Mouse (Mus musculus) midbrain, embryonic 16.5 days (tissue): ENCODE results near the gene Sla2. TPM values are rescaled to one million over a fixed set of nuclear protein-coding genes. Genes with fewer than 3 reads are reported as not detected.
A peak's percentile ranks its signal among the peaks of the same experiment; 100 is the strongest.
"Not testable (repeated sequence)": the region's sequence is repeated elsewhere in the genome, so short reads cannot be mapped to it uniquely, and the experiment has no call there.

Experiments used
- ATAC-seq: fragments of 200-750 bp; cut with Nextera tagmentation; 2 replicates; pipeline ENCODE4 v1.8.0; 2017; ENCODE audit warnings: moderate TSS enrichment
- H3K27ac ChIP-seq: fragments of 300-500 bp; sonication (generic); 2 replicates; pipeline ENCODE4 v1.5.1; 2014; ENCODE audit warnings: mild to moderate bottlenecking, low read length, mixed read lengths
- H3K27me3 ChIP-seq: fragments of 300-500 bp; sonication (generic); 2 replicates; pipeline ENCODE4 v1.6.1; 2014; ENCODE audit warnings: low read depth, low read length, mixed read lengths; ENCODE audit not compliant: control insufficient read depth, insufficient read depth
- H3K36me3 ChIP-seq: fragments of 300-500 bp; sonication (generic); 2 replicates; pipeline ENCODE4 v1.6.1; 2014; ENCODE audit warnings: mild to moderate bottlenecking, low read length, moderate library complexity, mixed read lengths; ENCODE audit not compliant: control insufficient read depth, insufficient read depth
- H3K4me1 ChIP-seq: fragments of 300-500 bp; sonication (generic); 2 replicates; pipeline ENCODE4 v1.6.1; 2014; ENCODE audit warnings: mild to moderate bottlenecking, low read length, mixed read lengths; ENCODE audit not compliant: control insufficient read depth, insufficient read depth
- H3K4me2 ChIP-seq: fragments of 300-500 bp; sonication (generic); 2 replicates; pipeline ENCODE4 v1.6.1; 2014; ENCODE audit warnings: mild to moderate bottlenecking, low read length, mixed read lengths
- H3K4me3 ChIP-seq: fragments of 300-500 bp; sonication (generic); 2 replicates; pipeline ENCODE4 v1.5.1; 2014; ENCODE audit warnings: low read depth, mild to moderate bottlenecking, low read length, moderate library complexity, mixed read lengths
- H3K9ac ChIP-seq: fragments of 300-500 bp; sonication (generic); 2 replicates; pipeline ENCODE4 v1.6.1; 2014; ENCODE audit warnings: low read depth, low read length, mixed read lengths
- H3K9me3 ChIP-seq: fragments of 300-500 bp; sonication (generic); replicated peaks from 2 replicates; pipeline ENCODE4 v1.6.1; 2014; ENCODE audit warnings: mild to moderate bottlenecking, low read length, mixed read lengths; ENCODE audit not compliant: control insufficient read depth, poor library complexity, severe bottlenecking
- WGBS: fragments of 180-500 bp; shearing (Covaris S2); extraction: QIAGEN DNeasy Blood & Tissue Kit; methylation state at CpG from one replicate; pipeline ENCODE4 v1.1.7; 2014; 5-methylcytosine and 5-hydroxymethylcytosine counted together
- polyA plus RNA-seq: library from polyadenylated mRNA; unstranded; fragments of >200 nt; fragmentation: Nextera tagmentation; extraction: Ambion mirVana; gene quantifications from 2 replicates; pipeline ENCODE4 v1.2.1, GENCODE M21; 2015

The Sla2 gene
- polyA plus RNA-seq, 1 experiment from 2014 or later: not detected

GRCm38 (mm10) chr2:156853999-156854771 lies 32.8 kb downstream of the Sla2 start:
- WGBS: 40% methylated on average over 13 of the region's 13 CpGs
- not testable (repeated sequence) for H3K4me3 ChIP-seq, H3K4me2 ChIP-seq, H3K36me3 ChIP-seq, H3K9ac ChIP-seq, ATAC-seq, H3K9me3 ChIP-seq, H3K4me1 ChIP-seq, H3K27ac ChIP-seq, H3K27me3 ChIP-seq

- ATAC-seq, H3K9ac ChIP-seq, H3K27me3 ChIP-seq, H3K36me3 ChIP-seq, H3K4me3 ChIP-seq, H3K4me1 ChIP-seq, H3K4me2 ChIP-seq, H3K9me3 ChIP-seq, H3K27ac ChIP-seq: not testable (repeated sequence)
- 74% methylated on average over 8 of the region's 13 CpGs for WGBS
These were observed 33.4 kb downstream of the Sla2 start for GRCm38 (mm10) chr2:156853584-156853983.

- no peaks in the 10 kb centered on the region for H3K36me3 ChIP-seq
- no peaks in the 10 kb centered on the region for H3K27me3 ChIP-seq
- H3K27ac ChIP-seq: no peak overlapping the region
- peaks cover 7% of the 10 kb centered on the region; the same call in 1 of the 2 replicates for H3K4me1 ChIP-seq
- H3K4me2 ChIP-seq: no peak overlapping the region
- H3K4me3 ChIP-seq: no peak overlapping the region
- ATAC-seq: no peak
- 91% methylated on average over 5 of the region's 5 CpGs for WGBS
- no peak overlapping the region for H3K9ac ChIP-seq
- no peaks in the 10 kb centered on the region for H3K9me3 ChIP-seq
These were observed 36.5 kb downstream of the Sla2 start for GRCm38 (mm10) chr2:156850505-156850904.

GRCm38 (mm10) chr2:156848526-156849182 lies 38.3 kb downstream of the Sla2 start:
- no peak overlapping the region for H3K4me2 ChIP-seq
- no peak overlapping the region for H3K9ac ChIP-seq
- no peaks in the 10 kb centered on the region for H3K9me3 ChIP-seq
- H3K4me3 ChIP-seq: no peak overlapping the region
- no peaks in the 10 kb centered on the region for H3K36me3 ChIP-seq
- H3K4me1 ChIP-seq: 0 out of 2 replicates have a peak, but pooled peaks cover 3% of the 10 kb centered on the region
- H3K27me3 ChIP-seq: no peaks in the 10 kb centered on the region
- H3K27ac ChIP-seq: no peak overlapping the region
- no peak for ATAC-seq
- WGBS: 89% methylated on average over 6 of the region's 6 CpGs

- ATAC-seq: no peak
- H3K4me2 ChIP-seq: no peak overlapping the region
- 57% methylated on average over 6 of the region's 6 CpGs for WGBS
- no peaks in the 10 kb centered on the region for H3K27me3 ChIP-seq
- no peaks in the 10 kb centered on the region for H3K9me3 ChIP-seq
- peak overlapping the region; percentile 6; the same call in 1 of the 2 replicates for H3K27ac ChIP-seq
- peaks cover 3% of the 10 kb centered on the region; the same call in 1 of the 2 replicates for H3K4me1 ChIP-seq
- no peak overlapping the region for H3K9ac ChIP-seq
- H3K4me3 ChIP-seq: no peak overlapping the region
- H3K36me3 ChIP-seq: no peaks in the 10 kb centered on the region
These were observed 39.3 kb downstream of the Sla2 start for GRCm38 (mm10) chr2:156847653-156848052.

GRCm38 (mm10) chr2:156844715-156845114 lies 42.3 kb downstream of the Sla2 start:
- no peak for ATAC-seq
- no peak overlapping the region for H3K9ac ChIP-seq
- WGBS: 48% methylated on average over 10 of the region's 10 CpGs
- H3K27ac ChIP-seq: no peak overlapping the region
- H3K4me3 ChIP-seq: no peak overlapping the region
- no peaks in the 10 kb centered on the region for H3K36me3 ChIP-seq
- peaks cover 10% of the 10 kb centered on the region; the same call in 1 of the 2 replicates for H3K27me3 ChIP-seq
- no peaks in the 10 kb centered on the region for H3K9me3 ChIP-seq
- no peak overlapping the region for H3K4me2 ChIP-seq
- H3K4me1 ChIP-seq: peaks cover 27% of the 10 kb centered on the region

GRCm38 (mm10) chr2:156843331-156843730 lies 43.7 kb downstream of the Sla2 start:
- H3K9me3 ChIP-seq: no peaks in the 10 kb centered on the region
- no peak for ATAC-seq

GRCm38 (mm10) chr2:156842711-156843110 lies 44.3 kb downstream of the Sla2 start:
- H3K9ac ChIP-seq: no peak overlapping the region
- no peaks in the 10 kb centered on the region for H3K9me3 ChIP-seq
- peak overlapping the region; percentile 10; the same call in 1 of the 2 replicates for H3K4me2 ChIP-seq
- H3K4me1 ChIP-seq: peaks cover 27% of the 10 kb centered on the region
- WGBS: 17% methylated on average over 11 of the region's 11 CpGs
- H3K4me3 ChIP-seq: no peak overlapping the region
- no peak for ATAC-seq
- no peaks in the 10 kb centered on the region for H3K36me3 ChIP-seq
- H3K27me3 ChIP-seq: peaks cover 10% of the 10 kb centered on the region; the same call in 1 of the 2 replicates
- H3K27ac ChIP-seq: 0 out of 2 replicates have a peak overlapping the region, but pooled peaks have one; percentile 70

More at GRCm38 (mm10) chr2:156843331-156843730, 43.7 kb downstream of the Sla2 start:
- H3K27ac ChIP-seq: no peak overlapping the region
- H3K36me3 ChIP-seq: no peaks in the 10 kb centered on the region
- no peak overlapping the region for H3K4me3 ChIP-seq
- no peak overlapping the region for H3K9ac ChIP-seq
- peaks cover 29% of the 10 kb centered on the region for H3K4me1 ChIP-seq
- WGBS: 81% methylated on average over 10 of the region's 10 CpGs
- peaks cover 10% of the 10 kb centered on the region; the same call in 1 of the 2 replicates for H3K27me3 ChIP-seq
- H3K4me2 ChIP-seq: no peak overlapping the region
